Mouse (Mus musculus) stomach, embryonic 16.5 days (tissue): ENCODE data around the gene Srcin1. TPM values are rescaled to one million over a fixed set of nuclear protein-coding genes. Genes with fewer than 3 reads are reported as not detected.

Experiments used
- ATAC-seq: fragments of 200-750 bp; cut with Nextera tagmentation; 2 replicates; pipeline ENCODE4 v1.8.0; 2017; ENCODE audit warnings: moderate number of reproducible peaks, moderate TSS enrichment; ENCODE audit not compliant: insufficient read depth, low FRiP score
- H3K27ac ChIP-seq: fragments of 300-500 bp; sonication (generic); 2 replicates; pipeline ENCODE4 v1.5.1; 2014; ENCODE audit warnings: low read length
- H3K27me3 ChIP-seq: fragments of 300-500 bp; sonication (generic); 2 replicates; pipeline ENCODE4 v1.6.1; 2014; ENCODE audit warnings: low read length, control low read depth, mixed read lengths; ENCODE audit not compliant: control insufficient read depth, insufficient read depth
- H3K36me3 ChIP-seq: fragments of 300-500 bp; sonication (generic); 2 replicates; pipeline ENCODE4 v1.6.1; 2014; ENCODE audit warnings: low read length; ENCODE audit not compliant: control insufficient read depth, insufficient read depth
- H3K4me1 ChIP-seq: fragments of 300-500 bp; sonication (generic); 2 replicates; pipeline ENCODE4 v1.6.1; 2014; ENCODE audit warnings: low read length, control low read depth, mixed read lengths; ENCODE audit not compliant: control insufficient read depth, insufficient read depth
- H3K4me2 ChIP-seq: fragments of 300-500 bp; sonication (generic); 2 replicates; pipeline ENCODE4 v1.6.1; 2014; ENCODE audit warnings: low read depth, low read length, mixed read lengths
- H3K4me3 ChIP-seq: fragments of 300-500 bp; sonication (generic); replicated peaks from 2 replicates; pipeline ENCODE4 v1.5.1; 2014; ENCODE audit warnings: mild to moderate bottlenecking, low read length
- H3K9ac ChIP-seq: fragments of 300-500 bp; sonication (generic); 2 replicates; pipeline ENCODE4 v1.6.1; 2014; ENCODE audit warnings: low read length
- H3K9me3 ChIP-seq: fragments of 300-500 bp; sonication (generic); replicated peaks from 2 replicates; pipeline ENCODE4 v1.6.1; 2016; ENCODE audit warnings: low read length, control low read depth; ENCODE audit not compliant: control insufficient read depth
- WGBS: fragments of 180-500 bp; shearing (Covaris S2); extraction: QIAGEN DNeasy Blood & Tissue Kit; methylation state at CpG from one replicate; pipeline ENCODE4 v1.1.7; 2014; 5-methylcytosine and 5-hydroxymethylcytosine counted together
- polyA plus RNA-seq: library from polyadenylated mRNA; unstranded; fragments of >200 nt; fragmentation: Nextera tagmentation; extraction: Ambion mirVana; gene quantifications from 2 replicates; pipeline ENCODE4 v1.2.1, GENCODE M21; 2015

Gene Srcin1
- polyA plus RNA-seq, 1 experiment from 2014 or later = 0.39 TPM

GRCm38 (mm10) chr11:97478345-97478744, 97.6 kb downstream of the Srcin1 start:
- Histone ChIP-seq H3K27ac (no peak overlapping the region), H3K9me3 (no peaks in the 10 kb centered on the region), H3K36me3 (peaks cover 15% of the 10 kb centered on the region; the same call in 1 of the 2 replicates), H3K4me2 (no peak overlapping the region), H3K27me3 (no peaks in the 10 kb centered on the region), H3K9ac (no peak overlapping the region), H3K4me3 (no peak overlapping the region), H3K4me1 (peaks cover 4% of the 10 kb centered on the region; the same call in 1 of the 2 replicates)
- 80% methylated on average over 6 of the region's 6 CpGs for WGBS
- ATAC-seq = no peak

DNA sequence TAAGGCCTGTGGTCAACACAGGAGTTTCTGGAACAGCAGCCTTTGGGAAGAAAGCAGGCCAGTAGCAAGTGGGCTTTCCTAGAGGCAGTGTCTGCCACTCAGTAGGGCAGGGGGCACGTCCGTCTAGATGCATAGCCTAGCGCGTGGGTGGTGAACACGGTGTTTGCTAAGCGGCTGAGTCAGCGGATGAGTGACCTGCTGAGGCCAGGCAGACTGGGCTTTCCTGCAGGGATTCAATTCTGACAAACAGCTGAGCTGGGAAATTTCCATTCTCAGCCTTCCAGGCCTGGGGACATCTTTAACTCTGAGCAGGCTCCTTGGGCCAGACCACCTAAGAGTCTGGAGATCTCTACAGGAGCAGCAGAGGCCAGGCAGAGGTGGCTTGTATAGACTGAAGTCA, 98.6 kb downstream of the Srcin1 start:
- 77% methylated on average over 7 of the region's 7 CpGs for WGBS
- no peak overlapping the region; the same call in 1 of the 2 replicates for H3K9ac ChIP-seq

GRCm38 (mm10) chr11:97476334-97477095, 99.5 kb downstream of the Srcin1 start:
- H3K4me2 ChIP-seq = no peak overlapping the region
- H3K36me3 ChIP-seq = peaks cover 22% of the 10 kb centered on the region
- ATAC-seq = no peak; the same call in 1 of the 2 replicates
- H3K4me1 ChIP-seq = peaks cover 4% of the 10 kb centered on the region; the same call in 1 of the 2 replicates
- H3K9ac ChIP-seq = no peak overlapping the region
- H3K9me3 ChIP-seq = no peaks in the 10 kb centered on the region
- H3K4me3 ChIP-seq = no peak overlapping the region
- H3K27ac ChIP-seq = no peak overlapping the region
- WGBS = 61% methylated on average over 8 of the region's 8 CpGs
- no peaks in the 10 kb centered on the region for H3K27me3 ChIP-seq

More for the DNA sequence above, 98.6 kb downstream of the Srcin1 start:
- no peak overlapping the region for H3K27ac ChIP-seq
- no peaks in the 10 kb centered on the region for H3K27me3 ChIP-seq
- no peak for ATAC-seq
- H3K36me3 ChIP-seq = peaks cover 22% of the 10 kb centered on the region
- no peak overlapping the region for H3K4me2 ChIP-seq
- H3K4me1 ChIP-seq = peaks cover 4% of the 10 kb centered on the region; the same call in 1 of the 2 replicates
- no peaks in the 10 kb centered on the region for H3K9me3 ChIP-seq
- no peak overlapping the region for H3K4me3 ChIP-seq

GRCm38 (mm10) chr11:97471276-97471675, 104.7 kb downstream of the Srcin1 start:
- H3K36me3 ChIP-seq = peaks cover 16% of the 10 kb centered on the region
- H3K27me3 ChIP-seq = no peaks in the 10 kb centered on the region
- no peak overlapping the region for H3K4me2 ChIP-seq
- H3K9me3 ChIP-seq = no peaks in the 10 kb centered on the region
- WGBS = 83% methylated on average over 6 of the region's 6 CpGs
- H3K4me3 ChIP-seq = no peak overlapping the region
- no peak for ATAC-seq
- no peak overlapping the region for H3K27ac ChIP-seq
- no peaks in the 10 kb centered on the region for H3K4me1 ChIP-seq
- H3K9ac ChIP-seq = no peak overlapping the region

- WGBS = 94% methylated on average over 7 of the region's 7 CpGs
- H3K9me3 ChIP-seq = no peaks in the 10 kb centered on the region
- no peaks in the 10 kb centered on the region for H3K27me3 ChIP-seq
- no peaks in the 10 kb centered on the region for H3K4me1 ChIP-seq
- no peak overlapping the region for H3K4me2 ChIP-seq
- H3K9ac ChIP-seq = no peak overlapping the region
- H3K36me3 ChIP-seq = peaks cover 9% of the 10 kb centered on the region
- no peak overlapping the region for H3K4me3 ChIP-seq
- no peak overlapping the region for H3K27ac ChIP-seq
- ATAC-seq = no peak
Observed at GRCm38 (mm10) chr11:97469828-97470227, 106.2 kb downstream of the Srcin1 start.

- Histone ChIP-seq H3K9me3 (no peaks in the 10 kb centered on the region), H3K4me3 (no peak overlapping the region), H3K4me2 (no peak overlapping the region), H3K9ac (no peak overlapping the region), H3K36me3 (peaks cover 8% of the 10 kb centered on the region), H3K27ac (no peak overlapping the region), H3K4me1 (no peaks in the 10 kb centered on the region), H3K27me3 (no peaks in the 10 kb centered on the region)
- peak; percentile 55 for ATAC-seq
- 52% methylated on average over 14 of the region's 14 CpGs for WGBS
Observed at GRCm38 (mm10) chr11:97468639-97469287, 107.2 kb downstream of the Srcin1 start.

DNA sequence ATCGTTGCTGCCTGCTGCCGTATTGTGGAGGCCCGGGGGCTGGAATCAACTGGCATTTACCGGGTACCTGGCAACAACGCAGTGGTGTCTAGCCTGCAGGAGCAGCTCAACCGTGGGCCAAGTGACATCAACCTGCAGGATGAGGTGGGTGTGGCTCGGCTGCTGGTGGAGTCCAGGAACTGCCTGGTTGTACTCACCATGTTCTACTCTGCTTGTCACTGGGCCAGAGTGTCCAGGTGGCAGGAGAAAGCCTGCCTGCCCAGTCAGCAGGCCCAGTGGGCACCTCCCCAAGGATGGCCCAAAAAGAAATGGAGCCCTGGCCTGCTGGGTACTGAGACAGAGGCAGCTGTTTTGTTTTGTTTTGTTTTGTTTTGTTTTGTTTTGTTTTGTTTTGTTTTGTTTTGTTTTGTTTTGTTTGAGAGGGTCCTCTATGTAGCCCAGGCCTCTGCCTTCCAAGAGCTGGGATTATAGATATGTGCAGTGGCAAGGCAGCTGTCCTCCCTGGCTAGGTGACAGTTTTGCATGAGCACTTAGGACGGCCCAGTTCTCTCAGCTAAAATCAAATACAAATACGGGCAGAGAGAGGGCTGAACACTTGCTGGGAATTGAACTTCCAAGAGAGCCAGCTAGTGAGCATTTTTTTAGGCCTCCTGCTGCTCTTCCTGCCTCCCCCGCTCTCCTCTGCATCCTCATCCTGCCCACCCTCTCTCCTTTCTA, 109.4 kb downstream of the Srcin1 start:
- no peaks in the 10 kb centered on the region for H3K27me3 ChIP-seq
- ATAC-seq = no peak
- H3K4me1 ChIP-seq = no peaks in the 10 kb centered on the region
- no peak overlapping the region for H3K4me2 ChIP-seq
- no peaks in the 10 kb centered on the region for H3K9me3 ChIP-seq
- H3K36me3 ChIP-seq = no peaks in the 10 kb centered on the region; the same call in 1 of the 2 replicates
- no peak overlapping the region for H3K4me3 ChIP-seq
- no peak overlapping the region for H3K9ac ChIP-seq
- no peak overlapping the region for H3K27ac ChIP-seq
- WGBS = 74% methylated on average over 10 of the region's 10 CpGs

DNA sequence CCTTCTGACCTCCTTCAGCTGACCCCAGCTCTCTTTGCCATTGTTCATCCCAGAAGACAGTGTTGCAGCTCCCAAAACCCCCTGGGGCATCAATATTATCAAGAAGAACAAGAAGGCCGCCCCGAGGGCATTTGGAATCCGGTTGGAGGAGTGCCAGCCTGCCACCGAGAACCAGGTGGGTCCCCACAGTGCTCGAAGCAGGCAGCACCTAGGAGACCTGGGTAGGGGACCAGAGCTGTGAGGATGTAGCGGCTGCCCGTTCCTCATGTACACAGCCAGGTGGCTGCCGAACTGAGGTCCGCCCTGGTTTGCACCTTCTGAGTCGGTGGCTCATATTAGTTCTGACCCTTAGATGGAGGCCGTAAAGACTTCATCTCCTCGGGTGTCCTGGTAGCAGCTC, 110.0 kb downstream of the Srcin1 start:
- Histone ChIP-seq H3K9me3 (no peaks in the 10 kb centered on the region), H3K9ac (no peak overlapping the region), H3K4me3 (no peak overlapping the region), H3K4me2 (no peak overlapping the region), H3K27me3 (no peaks in the 10 kb centered on the region), H3K27ac (no peak overlapping the region), H3K4me1 (no peaks in the 10 kb centered on the region), H3K36me3 (no peaks in the 10 kb centered on the region; the same call in 1 of the 2 replicates)
- 88% methylated on average over 12 of the region's 12 CpGs for WGBS
- no peak for ATAC-seq

DNA sequence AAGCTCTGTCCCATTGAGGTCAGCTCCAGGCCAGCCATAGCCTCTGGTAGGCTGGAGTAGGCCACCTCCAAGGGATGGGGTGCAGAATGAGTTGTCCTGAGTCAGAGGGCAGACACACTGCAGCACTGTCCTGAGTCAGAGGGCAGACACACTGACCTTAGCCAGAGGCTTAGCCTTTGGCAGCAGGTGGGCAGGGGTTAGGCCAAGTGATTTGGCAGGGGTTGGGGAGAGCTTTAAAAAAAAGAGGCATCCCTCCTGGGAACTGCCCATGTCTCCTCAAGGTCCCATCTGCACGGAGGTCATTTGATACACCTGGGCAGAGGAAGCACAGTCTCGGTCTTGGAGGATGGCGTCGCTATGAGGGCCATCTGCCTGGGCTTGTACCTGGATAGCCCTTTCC, 112.0 kb downstream of the Srcin1 start:
- no peak for ATAC-seq
- Histone ChIP-seq H3K27me3 (no peaks in the 10 kb centered on the region), H3K4me1 (no peaks in the 10 kb centered on the region), H3K4me2 (no peak overlapping the region), H3K9ac (no peak overlapping the region), H3K36me3 (peaks cover 7% of the 10 kb centered on the region), H3K4me3 (no peak overlapping the region), H3K9me3 (no peaks in the 10 kb centered on the region), H3K27ac (no peak overlapping the region)
- 88% methylated on average over 4 of the region's 4 CpGs for WGBS
